Mouse (Mus musculus) liver, embryonic 14.5 days (tissue): Measurements from ENCODE around the gene Il15ra.

ENCODE experiments used
- CTCF ChIP-seq: IDR thresholded peaks from 2 replicates; pipeline ENCODE4 v1.5.1; 2016; ENCODE audit warnings: antibody characterized with exemption, low read depth, control low read depth
- EP300 ChIP-seq: IDR thresholded peaks from 2 replicates; pipeline ENCODE4 v1.6.1; 2016; ENCODE audit warnings: antibody characterized with exemption, low read depth

GRCm38 (mm10) chr2:11738794-11739193 lies 33.7 kb downstream of the Il15ra start:
- no peak for TF ChIP-seq CTCF
- TF ChIP-seq EP300, result no peak
